Mouse (Mus musculus) MEL (cell line): ENCODE measurements around the gene Tbcb. TPM values are rescaled to one million over a fixed set of nuclear protein-coding genes. Genes with fewer than 3 reads are reported as not detected.
"Not testable (repeated sequence)": the region's sequence is repeated elsewhere in the genome, so short reads cannot be mapped to it uniquely, and the experiment has no call there.

Experiments
- DNase-seq: peaks from one replicate; pipeline ENCODE4 v3.0.0; 2011; ENCODE audit warnings: low read depth, low spot score
- H3K27ac ChIP-seq: 2 replicates; pipeline ENCODE4 v1.5.1; 2012; ENCODE audit warnings: low read depth, mild to moderate bottlenecking, control low read depth, low read length, moderate library complexity; ENCODE audit not compliant: control insufficient read depth
- H3K27me3 ChIP-seq, 2 experiments: fragments of 150-350 bp in 1 of 2; sonication (generic) in 1 of 2; 2 replicates each; pipeline ENCODE4 v1.6.1; 2012; ENCODE audit warnings: low read length in 2 of 2, mild to moderate bottlenecking in 2 of 2, improper control_type of control experiment in 1 of 2, moderate library complexity in 1 of 2; ENCODE audit not compliant: insufficient read depth in 2 of 2, control insufficient read depth in 1 of 2
- H3K36me3 ChIP-seq, 2 experiments: 2 replicates each; pipeline ENCODE4 v1.6.1; 2012 to 2014; ENCODE audit warnings: low read length in 2 of 2, improper control_type of control experiment in 1 of 2, inconsistent platforms in 1 of 2, mild to moderate bottlenecking in 1 of 2; ENCODE audit not compliant: insufficient read depth in 2 of 2, control insufficient read depth in 1 of 2
- H3K4me1 ChIP-seq, 2 experiments: fragments of 150-350 bp in 1 of 2; sonication (generic) in 1 of 2; 2 replicates each; pipeline ENCODE4 v1.6.1; 2012; ENCODE audit warnings: low read length in 2 of 2, improper control_type of control experiment in 1 of 2, mild to moderate bottlenecking in 1 of 2; ENCODE audit not compliant: insufficient read depth in 2 of 2, control insufficient read depth in 1 of 2
- H3K4me3 ChIP-seq, 2 experiments: fragments of 150-350 bp in 1 of 2; sonication (generic) in 1 of 2; 2 replicates each; pipeline ENCODE4 v1.5.1; 2012; ENCODE audit warnings: low read depth in 2 of 2, low read length in 2 of 2, mild to moderate bottlenecking in 2 of 2, moderate library complexity in 2 of 2, control low read depth in 1 of 2, improper control_type of control experiment in 1 of 2; ENCODE audit not compliant: control insufficient read depth in 1 of 2, insufficient read depth in 1 of 2
- H3K79me2 ChIP-seq: 2 replicates; pipeline ENCODE4 v1.6.1; 2012; ENCODE audit warnings: mild to moderate bottlenecking, low read length, moderate library complexity; ENCODE audit not compliant: control insufficient read depth, poor library complexity, insufficient read depth
- H3K9ac ChIP-seq: 2 replicates; pipeline ENCODE4 v1.6.1; 2012; ENCODE audit warnings: low read depth, mild to moderate bottlenecking, control low read depth, low read length, moderate library complexity; ENCODE audit not compliant: control insufficient read depth, poor library complexity, severe bottlenecking
- H3K9me3 ChIP-seq: fragments of 150-350 bp; sonication (generic); replicated peaks from 2 replicates; pipeline ENCODE4 v1.6.1; 2012; ENCODE audit warnings: mild to moderate bottlenecking, low read length, improper control_type of control experiment, moderate library complexity; ENCODE audit not compliant: insufficient read depth
- BHLHE40 ChIP-seq: IDR thresholded peaks from 2 replicates; pipeline ENCODE4 v1.6.1; 2012; ENCODE audit warnings: low read depth, mild to moderate bottlenecking, inconsistent platforms, low read length, improper control_type of control experiment, borderline replicate concordance
- ETS1 ChIP-seq: IDR thresholded peaks from 2 replicates; pipeline ENCODE4 v1.6.1; 2012; ENCODE audit warnings: low read depth, mild to moderate bottlenecking, inconsistent platforms, low read length, improper control_type of control experiment, moderate library complexity
- GATA1 ChIP-seq: IDR thresholded peaks from 2 replicates; pipeline ENCODE4 v1.6.1; 2011; ENCODE audit warnings: low read depth, low read length, improper control_type of control experiment
- MAX ChIP-seq: IDR thresholded peaks from 2 replicates; pipeline ENCODE4 v1.6.1; 2011; ENCODE audit warnings: low read length, improper control_type of control experiment
- MAZ ChIP-seq: IDR thresholded peaks from 2 replicates; pipeline ENCODE4 v1.6.1; 2012; ENCODE audit warnings: low read depth, mild to moderate bottlenecking, inconsistent platforms, low read length, improper control_type of control experiment
- MXI1 ChIP-seq: IDR thresholded peaks from 2 replicates; pipeline ENCODE4 v1.6.1; 2011; ENCODE audit warnings: mild to moderate bottlenecking, low read depth, low read length, improper control_type of control experiment
- MYB ChIP-seq: IDR thresholded peaks from 2 replicates; pipeline ENCODE4 v1.6.1; 2011; ENCODE audit warnings: mild to moderate bottlenecking, low read depth, low read length, improper control_type of control experiment
- MYC ChIP-seq: IDR thresholded peaks from 2 replicates; pipeline ENCODE4 v1.6.1; 2011; ENCODE audit warnings: low read depth, mild to moderate bottlenecking, low read length, improper control_type of control experiment, moderate library complexity
- NRF1 ChIP-seq: IDR thresholded peaks from 2 replicates; pipeline ENCODE4 v1.6.1; 2014; ENCODE audit warnings: low read depth, mild to moderate bottlenecking, inconsistent platforms, low read length, improper control_type of control experiment, moderate library complexity; ENCODE audit not compliant: poor library complexity, insufficient read depth, severe bottlenecking
- POLR2AphosphoS2 ChIP-seq: IDR thresholded peaks from 2 replicates; pipeline ENCODE4 v1.6.1; 2011; ENCODE audit warnings: low read length, improper control_type of control experiment
- POLR2AphosphoS5 ChIP-seq: IDR thresholded peaks from 2 replicates; pipeline ENCODE4 v1.6.1; 2012; ENCODE audit warnings: low read depth, borderline replicate concordance, mild to moderate bottlenecking, inconsistent platforms, low read length, moderate library complexity, mixed read lengths
- RCOR1 ChIP-seq: IDR thresholded peaks from 2 replicates; pipeline ENCODE4 v1.6.1; 2012; ENCODE audit warnings: low read depth, mild to moderate bottlenecking, inconsistent platforms, low read length, improper control_type of control experiment
- SMC3 ChIP-seq: IDR thresholded peaks from 2 replicates; pipeline ENCODE4 v1.6.1; 2011; ENCODE audit warnings: low read depth, low read length, improper control_type of control experiment
- TBP ChIP-seq: IDR thresholded peaks from 2 replicates; pipeline ENCODE4 v1.8.0; 2011; ENCODE audit warnings: low read depth, low read length, improper control_type of control experiment
- UBTF ChIP-seq: IDR thresholded peaks from 2 replicates; pipeline ENCODE4 v1.6.1; 2012; ENCODE audit warnings: low read depth, mild to moderate bottlenecking, inconsistent platforms, low read length, improper control_type of control experiment, moderate library complexity, borderline replicate concordance; ENCODE audit not compliant: insufficient read depth
- USF1 ChIP-seq: IDR thresholded peaks from 2 replicates; pipeline ENCODE4 v1.6.1; 2014; ENCODE audit warnings: low read depth, mild to moderate bottlenecking, inconsistent platforms, low read length, improper control_type of control experiment, moderate library complexity
- ZMIZ1 ChIP-seq: IDR thresholded peaks from 2 replicates; pipeline ENCODE4 v1.6.1; 2012; ENCODE audit warnings: low read depth, mild to moderate bottlenecking, inconsistent platforms, low read length, improper control_type of control experiment, moderate library complexity
- ZNF384 ChIP-seq: IDR thresholded peaks from 2 replicates; pipeline ENCODE4 v1.6.1; 2012; ENCODE audit warnings: low read depth, mild to moderate bottlenecking, inconsistent platforms, low read length, improper control_type of control experiment
- polyA plus RNA-seq, 2 experiments: library from polyadenylated mRNA; stranded (reverse) in 1 of 2; unstranded in 1 of 2; fragments of >175 nt in 1 of 2; fragments of >200 nt in 1 of 2; gene quantifications; 2 replicates each; pipeline versions ENCODE4 v1.2.1 to v1.2.4; 2012; ENCODE audit warnings: low replicate concordance in 2 of 2, low read depth in 1 of 2; ENCODE audit not compliant: insufficient read length in 2 of 2, insufficient read depth in 1 of 2, missing spikeins in 1 of 2
- total RNA-seq: library from RNA; depleted of rRNA; stranded (reverse); fragments of 300-350 nt; gene quantifications from 2 replicates; pipeline ENCODE4 v1.2.3, GENCODE M21; 2012

Gene Tbcb
- total and polyA plus RNA-seq, 3 experiments = 54.8 to 72.6 TPM; not detected in 1

DNA sequence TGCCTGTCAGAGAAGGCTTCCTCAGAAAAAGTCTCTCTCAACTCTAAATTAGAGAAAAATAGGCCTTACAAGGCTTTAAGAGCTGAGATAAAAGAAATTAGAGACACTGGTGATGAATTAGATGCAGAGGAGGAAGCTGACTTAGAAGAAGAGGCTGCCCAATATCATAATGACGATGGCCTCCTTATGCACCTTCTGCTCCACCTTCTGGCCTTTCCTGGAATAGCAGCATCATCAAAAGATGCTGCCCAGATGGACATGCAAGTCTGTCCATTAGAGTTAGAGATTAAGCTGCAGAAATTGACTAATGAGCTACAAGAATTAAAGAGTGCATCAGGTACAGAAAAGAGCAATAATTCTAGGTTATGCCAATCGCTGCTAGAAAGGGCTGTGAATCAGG lies 26.7 kb downstream of the Tbcb start (continued):
- TF ChIP-seq SMC3 (peak; percentile 88), MXI1 (no peak), UBTF (no peak), NRF1 (no peak), BHLHE40 (0 out of 2 replicates have a peak, but pooled peaks have one; percentile 16), TBP (no peak), ZMIZ1 (no peak)

DNA sequence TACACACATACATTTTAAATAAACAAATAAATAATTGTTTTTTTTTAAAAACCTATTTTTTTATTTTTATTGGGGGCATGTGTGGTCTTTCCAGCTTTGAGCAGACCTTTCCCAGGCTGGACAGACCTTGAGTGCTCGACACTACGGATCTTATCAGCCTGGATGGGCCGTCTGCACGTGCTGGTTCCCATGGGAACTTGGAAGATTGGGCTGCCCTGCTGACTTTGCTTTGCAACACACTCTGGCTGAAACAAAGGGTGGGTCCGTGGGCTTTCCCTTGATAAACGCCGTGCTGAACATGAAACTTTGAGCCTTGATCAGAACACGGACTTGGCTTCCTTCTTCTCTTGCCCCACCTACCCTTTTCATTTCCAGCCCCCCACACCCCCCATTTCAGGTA lies 27.7 kb downstream of the Tbcb start:
- Histone ChIP-seq H3K36me3 (peaks cover 0 to 3% of the 10 kb centered on the region in 2 experiments; a peak in 1 of 4 replicates), H3K4me3 (peak overlapping the region; percentile 82 to 90), H3K79me2 (no peaks in the 10 kb centered on the region), H3K27ac (peak overlapping the region; percentile 24; the same call in 1 of the 2 replicates), H3K9me3 (no peaks in the 10 kb centered on the region), H3K27me3 (peaks cover 0 to 2% of the 10 kb centered on the region in 2 experiments; a peak in 2 of 4 replicates), H3K4me1 (peaks cover 0 to 4% of the 10 kb centered on the region in 2 experiments; a peak in 1 of 4 replicates), H3K9ac (peak overlapping the region; percentile 75)
- TF ChIP-seq MAZ = no peak
- no peak for TF ChIP-seq POLR2AphosphoS5
- peak; percentile 66; the same call in 1 of the 2 replicates for TF ChIP-seq USF1
- peak; percentile 99 for TF ChIP-seq BHLHE40
- peak; percentile 94 for TF ChIP-seq MXI1
- TF ChIP-seq RCOR1 = 0 out of 2 replicates have a peak, but pooled peaks have one; percentile 26
- TF ChIP-seq UBTF = no peak
- TF ChIP-seq MAX = peak; percentile 76
- TF ChIP-seq GATA1 = peak; percentile 65; the same call in 1 of the 2 replicates
- peak; percentile 76 for TF ChIP-seq MYC
- DNase-seq = peak; percentile 63

DNA sequence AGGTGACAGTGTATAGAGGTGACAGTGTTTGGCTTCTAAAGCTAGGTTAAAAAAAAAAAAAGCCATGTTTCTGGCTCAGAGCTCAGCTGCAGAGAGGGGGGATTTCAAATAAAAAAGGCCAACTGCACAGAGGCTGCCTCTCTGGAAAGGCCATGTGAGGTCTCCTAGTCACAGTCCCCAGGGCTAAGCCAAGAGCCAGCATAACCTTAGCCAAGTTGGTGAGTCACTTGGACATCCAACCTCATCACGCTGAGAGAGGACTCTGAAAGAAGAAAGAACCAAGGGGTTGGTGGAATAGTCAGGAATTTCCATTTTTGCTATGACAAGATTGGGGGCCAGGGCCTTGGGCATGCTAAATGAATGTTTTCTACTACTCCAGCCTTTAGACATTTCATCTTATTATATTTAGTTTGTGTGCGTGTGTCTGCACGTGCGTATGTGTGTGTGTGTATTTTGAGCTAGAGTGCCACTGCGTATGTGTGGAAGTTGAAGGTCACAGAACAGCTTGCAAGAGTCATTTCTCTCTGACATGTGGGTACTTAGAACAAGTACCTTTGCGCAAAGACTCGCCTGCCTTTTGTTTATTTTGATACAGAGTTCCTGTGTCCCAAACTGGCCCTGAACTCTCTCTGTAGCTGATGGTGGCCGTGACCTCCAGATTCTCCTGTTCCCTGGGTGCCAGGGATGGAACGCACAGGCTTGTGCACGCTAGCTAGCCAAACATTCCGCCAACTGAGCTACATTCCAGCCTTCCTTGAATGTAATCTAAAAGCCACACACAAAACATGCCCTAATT lies 29.0 kb downstream of the Tbcb start:
- no peak overlapping the region for H3K27ac ChIP-seq
- H3K9me3 ChIP-seq = no peaks in the 10 kb centered on the region
- H3K79me2 ChIP-seq = no peaks in the 10 kb centered on the region
- TF ChIP-seq ZNF384 (no peak), MYB (no peak), BHLHE40 (no peak), ETS1 (no peak), POLR2AphosphoS2 (no peak), MYC (no peak)
- peaks cover 0 to 2% of the 10 kb centered on the region in 2 experiments; a peak in 2 of 4 replicates for H3K27me3 ChIP-seq
- H3K9ac ChIP-seq = no peak overlapping the region
- H3K4me1 ChIP-seq = peaks cover 0 to 4% of the 10 kb centered on the region in 2 experiments; a peak in 2 of 4 replicates
- H3K36me3 ChIP-seq = peaks cover 0 to 4% of the 10 kb centered on the region in 2 experiments; a peak in 1 of 4 replicates
- H3K4me3 ChIP-seq = no peak overlapping the region
- DNase-seq = no peak

DNA sequence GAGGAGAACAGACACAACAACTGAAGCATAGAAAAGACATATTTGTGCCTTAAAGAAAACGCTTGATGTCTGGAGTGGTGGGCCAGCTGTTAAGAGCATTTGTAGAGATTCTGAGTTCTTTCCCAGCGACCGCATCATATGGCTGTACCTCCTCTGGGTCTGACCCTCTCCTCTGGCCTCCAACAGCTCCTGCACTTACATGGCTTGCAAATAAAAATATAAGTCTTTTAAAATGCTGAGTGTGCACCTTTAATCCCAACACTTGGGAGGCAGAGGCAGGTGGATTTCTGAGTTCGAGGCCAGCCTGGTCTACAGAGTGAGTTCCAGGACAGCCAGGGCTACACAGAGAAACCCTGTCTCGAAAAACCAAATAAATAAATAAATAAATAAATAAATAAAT lies 31.4 kb downstream of the Tbcb start:
- H3K36me3 ChIP-seq, H3K27ac ChIP-seq, H3K27me3 ChIP-seq, H3K79me2 ChIP-seq, H3K4me3 ChIP-seq, DNase-seq, H3K9ac ChIP-seq, H3K9me3 ChIP-seq: not testable (repeated sequence)
- H3K4me1 ChIP-seq = peaks cover 0 to 11% of the 10 kb centered on the region in 2 experiments; a peak in 3 of 4 replicates
